Mouse (Mus musculus) urinary bladder, postnatal 36 days (tissue): ENCODE data around the gene Lrtm2.

Experiments used
- DNase-seq, 2 experiments: peaks; one replicate each; pipeline ENCODE4 v3.0.0; 2022; ENCODE audit warnings: low spot score in 2 of 2, mixed read lengths in 1 of 2

Lrtm2 gene

DNA sequence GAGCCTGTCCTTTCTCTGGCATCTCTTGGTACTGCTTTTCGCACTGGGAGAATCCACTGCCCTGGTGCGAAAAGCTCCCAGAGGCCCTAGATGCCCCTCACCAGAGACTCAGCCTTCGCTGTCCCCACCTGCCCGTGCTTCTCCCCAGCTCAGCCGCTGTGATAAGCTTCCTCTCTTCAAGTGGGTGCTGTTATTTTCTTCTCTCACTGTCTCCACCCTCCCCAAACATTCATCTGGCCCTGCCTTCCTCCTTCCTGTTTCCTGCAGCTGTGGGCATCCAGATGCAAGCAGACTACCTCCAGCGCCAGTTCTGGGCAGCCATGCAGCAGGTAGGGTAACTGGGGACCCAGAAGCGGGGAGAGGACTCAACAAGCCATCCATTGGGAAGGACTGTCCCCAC, 5.6 kb upstream of the Lrtm2 start:
- no peak for DNase-seq

DNA sequence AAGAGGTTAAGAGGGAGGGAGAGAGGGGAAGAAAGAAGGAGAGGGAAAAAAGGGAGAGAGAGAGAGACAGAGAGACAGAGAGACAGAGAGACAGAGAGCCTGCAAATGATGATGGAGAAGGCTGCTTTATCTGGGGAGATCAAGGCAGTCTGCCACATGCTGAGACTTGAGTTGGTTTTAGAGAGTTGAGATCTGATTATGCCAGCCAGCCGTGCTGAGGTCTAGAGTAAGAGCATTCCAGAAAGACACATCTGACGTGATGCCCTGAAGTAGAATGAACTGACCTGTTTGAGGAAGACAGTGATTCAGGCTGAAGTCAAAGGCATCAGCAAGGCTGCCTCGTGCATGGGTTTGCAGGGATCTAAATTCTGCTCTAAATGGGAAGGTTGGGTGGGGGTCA, 3.3 kb upstream of the Lrtm2 start:
- peak in 1 of 2 experiments; percentile 31 for DNase-seq

DNA sequence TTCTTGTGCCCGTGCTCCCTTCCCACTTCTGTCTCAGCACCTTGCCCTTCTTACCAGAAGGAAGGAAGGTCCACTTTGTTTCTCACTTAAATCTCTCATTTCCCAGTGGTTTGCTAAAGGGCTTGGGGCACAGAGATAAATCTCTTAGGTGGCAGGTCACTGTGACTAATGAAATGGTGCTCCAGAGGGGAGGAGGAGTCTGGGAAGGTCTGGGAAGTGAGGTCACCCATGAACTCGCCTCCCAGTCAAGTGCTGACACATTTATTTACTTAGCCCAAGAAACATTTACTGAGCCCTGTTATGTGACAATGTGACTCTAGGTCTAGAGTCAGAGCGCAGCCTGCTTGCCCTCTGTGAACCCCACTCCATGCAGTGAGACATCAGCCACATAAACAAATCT, 2.6 kb upstream of the Lrtm2 start:
- DNase-seq: peak in 1 of 2 experiments; percentile 35

DNA sequence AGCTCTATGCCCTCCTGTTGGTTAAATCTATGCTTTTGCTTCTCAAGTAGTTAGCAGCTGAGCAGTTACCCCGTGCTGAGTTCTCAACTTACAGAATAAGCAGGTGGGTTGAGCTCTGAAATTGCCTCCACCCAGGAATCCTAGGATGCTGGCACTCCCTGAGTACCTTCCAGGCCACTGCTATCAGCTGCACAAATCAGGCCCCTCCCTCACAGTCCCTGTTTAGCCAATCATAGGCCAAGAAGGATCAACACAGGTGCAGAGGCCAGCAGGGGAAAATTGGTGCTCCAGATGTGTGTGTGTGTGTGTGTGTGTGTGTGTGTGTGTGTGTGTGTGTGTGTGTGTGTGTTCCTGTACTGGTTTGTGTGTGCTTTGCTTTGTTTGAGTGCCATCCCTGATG, 1.5 kb upstream of the Lrtm2 start:
- no peak for DNase-seq

DNA sequence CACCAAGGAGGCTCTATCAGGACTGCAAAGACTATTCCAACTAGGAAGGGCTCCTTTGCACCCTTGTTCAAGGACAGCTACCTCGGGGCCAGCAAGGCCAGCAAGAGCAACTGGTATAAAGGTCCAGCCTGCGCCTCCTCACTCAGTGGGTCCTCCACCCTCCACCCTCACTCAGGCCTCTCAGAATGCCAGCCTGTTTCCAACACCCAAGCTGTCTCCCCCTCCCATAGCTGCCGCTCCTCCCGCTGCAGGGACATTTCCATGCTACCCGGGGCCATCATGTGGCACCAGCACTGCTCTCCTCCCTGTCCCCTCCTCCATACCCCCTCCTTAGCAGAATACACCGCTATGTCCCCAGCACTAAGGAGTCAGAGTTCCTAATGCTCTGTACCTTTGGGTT, 630 bp downstream of the Lrtm2 start:
- no peak for DNase-seq

DNA sequence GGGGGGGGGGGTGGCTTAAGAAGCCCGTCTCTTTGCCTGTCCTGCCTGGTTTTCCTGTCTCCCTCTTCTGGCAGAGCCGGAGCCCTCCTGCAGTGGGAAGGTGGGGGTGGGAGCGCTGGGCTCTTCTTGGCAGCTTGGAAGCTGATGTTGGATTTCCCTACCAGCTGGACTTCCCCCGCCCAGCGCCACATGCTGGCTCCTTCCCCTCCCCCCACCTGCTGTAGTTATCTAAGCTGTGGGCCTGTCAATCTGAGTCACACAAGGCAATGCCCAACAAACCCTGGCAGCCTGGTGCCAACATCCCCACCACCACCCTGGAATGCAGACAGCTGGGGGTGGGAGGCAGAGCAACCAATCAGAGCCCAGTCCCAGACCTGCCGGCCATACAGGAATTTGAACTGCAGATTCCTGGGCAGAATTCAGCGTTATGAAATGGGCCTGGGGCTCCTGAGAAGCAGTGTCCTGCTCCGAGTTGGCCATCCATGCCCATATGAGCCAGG, 1.3 kb downstream of the Lrtm2 start:
- DNase-seq: no peak

DNA sequence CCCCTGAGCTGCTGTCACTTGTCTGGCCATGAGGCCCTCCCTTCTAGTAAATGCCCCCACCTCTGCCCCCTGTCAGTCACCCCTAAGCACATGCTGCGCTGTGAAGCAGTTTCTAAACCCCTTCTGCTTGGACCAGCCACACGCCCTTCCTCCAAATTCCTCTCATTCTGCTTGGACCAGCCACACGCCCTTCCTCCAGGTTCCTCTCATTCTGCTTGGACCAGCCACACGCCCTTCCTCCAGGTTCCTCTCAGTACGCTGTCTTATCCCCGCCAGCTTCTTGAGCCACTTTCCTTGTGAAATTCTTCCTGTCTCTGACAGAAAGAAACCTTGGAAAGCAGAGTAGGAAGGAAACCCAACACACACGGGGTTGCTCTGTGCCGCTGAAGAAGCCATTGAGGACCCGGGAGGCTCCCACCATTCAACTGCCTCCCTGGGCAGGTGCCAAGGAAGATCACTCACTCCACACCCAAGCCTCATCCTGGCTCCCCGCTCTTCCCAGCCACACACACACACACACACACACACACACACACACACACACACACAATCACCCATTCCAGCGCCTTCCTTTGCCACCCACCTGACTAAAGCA, 1.9 kb downstream of the Lrtm2 start:
- no peak for DNase-seq

DNA sequence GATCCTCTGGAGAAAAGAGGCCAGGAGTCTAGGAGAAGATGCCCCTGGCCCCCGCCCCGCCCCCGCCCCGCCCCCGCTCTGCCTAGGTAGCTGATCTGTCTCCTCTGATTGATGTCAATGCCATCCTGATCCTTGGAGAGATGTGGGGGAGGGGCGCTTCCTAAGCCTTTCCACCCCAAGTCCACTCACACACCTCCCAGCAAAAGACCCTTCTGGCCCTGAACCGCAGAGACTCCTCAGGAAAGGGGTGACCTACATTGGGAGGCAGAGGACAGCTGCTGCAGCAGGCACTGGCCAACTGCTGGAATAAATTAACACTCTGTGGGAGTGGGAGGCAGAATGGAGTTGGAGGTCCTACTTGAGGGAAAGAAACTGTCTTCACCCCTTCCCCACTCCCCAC, 4.0 kb downstream of the Lrtm2 start:
- no peak for DNase-seq

DNA sequence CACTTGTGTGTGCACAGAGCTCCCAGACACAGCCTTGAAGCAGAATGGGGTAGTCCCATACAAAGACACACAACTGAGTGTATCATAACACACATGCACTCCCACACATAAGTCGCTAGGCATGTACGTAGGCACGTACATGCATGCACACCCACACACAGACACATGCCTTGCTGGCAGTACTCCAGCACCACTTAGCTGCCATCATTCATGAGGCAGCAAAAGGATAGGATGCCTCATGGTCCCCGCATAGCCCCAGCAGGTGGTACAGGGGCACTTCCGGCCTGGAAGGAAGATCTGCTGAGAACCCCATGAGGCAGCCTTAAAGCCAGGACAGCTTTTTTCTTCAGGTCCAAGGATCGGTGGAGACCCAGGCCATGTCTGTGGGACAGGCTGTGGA, 4.6 kb downstream of the Lrtm2 start:
- DNase-seq: no peak

DNA sequence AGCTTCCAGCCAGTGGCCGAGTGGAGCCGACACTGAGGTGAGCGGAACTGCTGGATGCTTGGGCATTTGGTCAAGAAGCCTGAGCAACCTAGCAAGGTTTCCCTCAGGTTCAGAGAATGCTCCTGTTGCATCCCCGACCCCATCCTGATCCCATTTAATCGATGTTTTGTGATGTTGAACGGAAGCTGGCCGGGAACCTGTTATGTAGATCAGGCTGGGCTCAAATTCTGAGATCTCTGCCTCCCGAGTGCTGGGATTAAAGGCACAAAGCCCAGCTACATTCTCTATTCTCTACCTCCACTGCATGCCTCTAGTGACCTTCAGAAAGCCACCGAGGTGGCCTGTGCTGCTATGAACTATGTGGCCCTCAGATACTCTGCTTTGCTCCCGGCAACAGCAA, 5.8 kb downstream of the Lrtm2 start:
- DNase-seq: no peak

DNA sequence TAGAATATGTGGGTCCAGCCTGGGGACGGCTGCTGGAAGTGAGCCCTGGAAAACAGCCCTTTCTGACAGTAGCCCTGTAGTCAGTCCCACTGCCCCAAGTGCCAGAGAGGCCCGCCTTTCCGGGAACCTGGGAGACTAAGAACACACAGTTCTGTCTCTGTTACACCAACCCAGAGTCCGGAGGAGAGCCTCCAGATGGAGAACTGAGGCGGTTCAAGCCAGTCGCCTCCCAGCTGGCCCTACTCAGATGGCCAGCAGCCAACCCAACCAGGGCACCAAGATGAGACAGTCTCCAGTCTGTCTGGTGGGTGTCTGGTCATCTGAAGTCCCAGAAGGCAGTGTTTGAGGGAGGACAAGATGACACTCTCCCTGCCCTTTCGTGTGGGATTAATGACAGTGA, 8.8 kb downstream of the Lrtm2 start:
- no peak for DNase-seq

DNA sequence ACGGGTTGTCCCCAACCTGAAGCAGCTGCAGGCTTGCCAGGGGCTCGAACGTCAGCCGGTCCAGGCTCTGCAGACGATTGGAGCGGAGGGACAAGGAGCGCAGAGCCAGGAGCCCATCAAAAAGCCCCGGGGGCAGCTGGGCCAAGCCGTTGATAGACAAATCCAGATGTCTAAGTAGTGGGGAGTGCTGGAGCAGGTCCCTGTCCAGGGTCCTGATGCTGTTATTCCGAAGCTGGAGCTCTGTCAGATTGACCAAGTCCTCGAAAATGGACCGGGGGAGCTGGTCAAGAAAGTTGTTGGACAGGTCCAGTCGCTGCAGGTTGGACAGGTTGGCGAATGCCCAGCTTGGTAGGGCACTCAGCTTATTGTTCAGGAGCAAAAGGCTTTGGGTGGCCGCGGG, 10.1 kb downstream of the Lrtm2 start:
- peak in 1 of 2 experiments; percentile 15 for DNase-seq

DNA sequence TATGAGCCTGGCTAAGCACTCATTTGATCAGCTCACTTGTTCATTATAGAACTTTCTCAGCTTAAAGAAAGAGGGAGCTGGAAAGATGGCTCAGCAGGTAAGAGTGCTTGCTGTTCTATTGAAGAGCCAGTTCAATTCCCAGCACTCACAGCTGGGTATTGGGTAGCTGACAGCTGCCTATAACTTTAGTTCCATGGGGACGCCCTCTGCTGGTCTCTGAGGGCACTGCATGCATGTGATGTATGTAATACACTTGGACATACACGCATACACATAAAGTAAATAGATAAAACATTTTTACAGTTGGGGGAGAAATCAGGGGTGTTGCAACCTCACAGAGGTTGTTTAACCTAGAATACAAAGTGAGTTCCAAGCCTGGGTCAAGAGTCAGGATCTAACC, 11.2 kb downstream of the Lrtm2 start:
- no peak for DNase-seq

DNA sequence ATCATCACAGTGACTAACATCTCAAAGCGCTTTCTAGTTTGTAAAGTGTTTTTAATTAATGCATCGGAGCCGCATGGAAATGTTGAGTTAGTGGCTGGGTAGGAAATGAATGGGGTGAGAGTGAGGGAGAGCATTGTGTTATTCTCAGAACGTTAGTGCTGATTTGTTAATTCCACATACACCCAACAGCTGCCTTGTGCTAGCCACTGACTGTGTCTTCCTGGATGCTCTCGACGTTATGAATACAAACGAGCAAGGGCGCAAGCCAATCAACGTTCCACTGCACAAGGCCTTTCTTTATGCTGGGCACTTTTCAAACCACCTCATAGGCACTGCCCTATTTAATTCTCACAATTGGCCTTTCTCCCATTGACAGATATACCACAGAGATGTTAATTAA, 11.8 kb downstream of the Lrtm2 start:
- no peak for DNase-seq

DNA sequence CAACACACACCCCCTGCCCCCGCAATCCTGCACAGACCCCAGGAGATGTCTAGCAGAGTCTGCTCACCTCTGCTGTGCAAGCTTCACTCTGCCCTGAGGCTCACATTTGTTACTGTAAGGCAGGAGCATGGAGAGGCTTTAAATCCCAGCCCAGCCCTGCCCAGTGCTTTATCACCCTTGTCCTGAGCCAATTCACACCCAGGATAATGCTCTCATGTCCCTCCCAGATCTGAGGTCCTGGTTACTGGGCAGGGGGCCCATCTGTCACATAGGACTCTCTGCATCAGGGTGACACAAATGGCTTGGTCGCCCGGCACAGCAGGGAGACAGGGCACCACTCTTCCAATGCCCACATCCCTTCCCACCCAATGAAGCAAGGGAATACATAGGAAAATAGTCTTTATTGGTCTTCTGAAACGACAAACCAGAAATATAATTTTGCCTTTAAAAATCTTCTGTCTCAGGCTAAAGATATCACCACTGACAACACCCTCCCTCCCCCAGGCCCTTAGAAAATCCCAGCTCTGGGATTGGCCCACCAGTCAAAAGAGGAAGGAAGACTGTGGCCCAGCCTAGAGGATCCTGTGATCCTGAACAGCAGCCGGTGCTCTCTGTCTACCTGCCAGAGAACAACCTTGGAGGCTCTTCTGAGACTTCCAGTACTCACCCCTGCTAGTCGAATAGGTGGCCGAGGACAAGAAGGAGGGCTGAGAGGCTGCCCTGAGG, 15.7 kb downstream of the Lrtm2 start:
- DNase-seq: no peak

DNA sequence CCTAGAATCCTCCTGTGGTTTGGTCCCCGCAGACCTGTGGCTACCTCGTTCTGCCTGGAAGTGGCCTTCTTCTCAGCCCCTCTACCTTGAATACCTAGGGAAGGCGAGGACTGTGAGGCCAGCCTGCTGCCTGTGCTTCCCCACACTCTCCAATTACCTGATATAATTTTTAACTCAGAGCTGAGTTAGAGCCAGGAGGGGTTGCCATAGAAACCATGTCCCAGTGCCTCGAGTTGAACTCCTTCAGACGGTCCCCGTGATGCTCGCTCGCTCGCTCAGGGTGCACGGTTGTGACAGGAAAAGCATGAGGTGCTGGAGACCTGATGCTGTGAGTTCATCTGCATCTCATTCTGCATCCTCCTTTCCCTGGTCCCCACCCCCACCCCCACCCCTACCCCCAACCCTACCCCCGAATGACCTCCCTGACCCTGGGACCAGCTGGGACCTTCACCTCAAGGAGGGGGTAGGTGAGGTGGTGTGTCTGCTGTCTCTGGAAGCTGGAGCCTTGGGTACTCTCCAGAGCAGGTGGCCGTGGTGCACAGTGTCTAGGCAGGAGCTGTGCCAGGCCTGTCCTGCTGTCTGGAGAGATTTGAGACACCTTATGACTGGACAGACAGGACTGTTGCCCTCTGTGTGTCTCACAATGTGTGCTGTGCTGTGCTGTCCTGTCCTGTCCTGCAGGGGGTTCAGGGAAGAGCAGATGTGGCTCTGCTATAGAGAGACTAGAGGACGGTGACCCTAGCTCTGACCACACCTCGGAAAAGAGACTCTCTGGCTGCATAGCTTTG, 16.8 kb downstream of the Lrtm2 start:
- DNase-seq: no peak

DNA sequence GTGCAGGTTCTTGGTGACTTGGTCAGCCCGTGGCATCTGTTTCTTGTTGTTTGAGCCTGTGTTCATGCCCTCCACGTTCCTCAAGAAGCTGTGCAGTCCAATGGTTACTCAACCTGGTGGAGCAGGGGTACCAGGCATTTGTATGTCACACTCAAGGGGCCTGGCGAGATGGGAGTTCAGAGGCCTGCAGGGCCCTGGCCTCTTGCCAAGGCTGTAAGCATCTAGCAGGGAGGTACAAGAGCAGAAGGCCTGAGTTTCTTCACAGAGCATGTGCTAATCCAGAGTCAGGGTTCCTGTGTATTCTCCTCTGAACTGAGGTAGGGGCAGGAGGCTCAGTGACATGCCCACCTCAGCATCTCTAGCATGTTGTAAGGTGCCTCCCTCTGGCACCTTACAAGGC, 17.5 kb downstream of the Lrtm2 start:
- DNase-seq: no peak

DNA sequence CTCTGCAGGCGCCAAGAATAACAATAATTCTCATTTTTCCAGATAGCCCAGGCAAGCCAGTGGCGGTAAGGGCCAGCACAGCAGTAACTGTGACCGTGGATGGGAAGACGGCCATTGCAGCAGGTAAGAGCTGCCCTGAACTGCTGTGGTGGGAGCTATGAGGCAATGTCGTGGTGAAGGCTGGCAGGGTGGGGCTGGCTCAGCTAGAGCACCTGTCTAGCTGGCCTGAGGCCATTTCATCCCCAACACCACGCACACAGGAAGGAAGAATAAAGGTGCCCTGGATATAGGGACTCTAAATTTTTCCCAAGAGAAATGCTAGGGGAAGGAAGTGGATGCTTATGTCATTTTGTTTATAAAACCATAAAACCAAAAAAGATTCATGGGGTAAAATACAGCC, 18.2 kb downstream of the Lrtm2 start:
- DNase-seq: no peak

DNA sequence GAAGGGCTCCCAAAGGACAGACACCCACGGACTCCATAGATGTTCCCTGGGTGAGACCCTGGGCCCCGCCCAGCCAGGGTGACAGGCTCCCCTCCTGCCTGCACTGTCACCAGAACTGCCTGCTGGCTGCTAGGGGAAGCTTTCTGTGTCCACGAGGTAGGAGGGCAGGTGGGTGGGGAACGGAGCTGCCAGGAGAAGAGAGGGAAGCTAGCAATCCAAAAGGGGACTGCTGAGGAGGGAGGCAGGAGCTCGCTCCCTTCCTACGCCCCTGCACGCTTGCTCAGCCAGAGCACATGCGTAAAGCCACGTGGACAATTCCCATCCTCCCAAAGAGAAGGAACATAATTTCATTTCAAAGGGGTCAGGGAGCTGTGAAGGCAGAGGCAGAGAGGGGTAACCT, 20.4 kb downstream of the Lrtm2 start:
- no peak for DNase-seq

DNA sequence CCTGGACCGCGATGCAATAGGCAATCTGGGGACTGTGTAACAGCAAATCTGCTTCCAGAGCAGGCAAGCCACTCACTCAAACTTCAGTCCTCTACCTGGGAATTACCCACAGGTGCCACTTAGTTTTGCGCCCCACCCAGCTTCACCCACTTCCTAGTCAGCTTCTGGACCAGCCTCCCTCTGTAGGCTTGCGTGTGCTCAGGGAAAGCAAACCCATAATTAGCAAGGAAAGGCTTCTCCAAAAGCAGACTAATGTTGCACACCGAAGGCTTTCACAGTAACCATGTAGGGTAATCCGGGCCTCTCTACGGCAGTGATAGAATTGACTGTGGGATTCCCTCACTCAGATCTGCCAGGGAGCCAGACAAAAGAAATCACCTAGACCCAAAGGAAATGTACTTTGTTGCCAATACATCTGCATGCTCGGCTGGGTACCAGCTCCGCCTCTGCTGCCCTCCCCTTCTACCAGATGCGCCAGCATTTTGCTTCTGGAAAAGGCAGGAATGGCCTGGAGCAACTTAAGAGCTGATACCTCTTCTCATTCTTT, 22.6 kb downstream of the Lrtm2 start:
- no peak for DNase-seq

DNA sequence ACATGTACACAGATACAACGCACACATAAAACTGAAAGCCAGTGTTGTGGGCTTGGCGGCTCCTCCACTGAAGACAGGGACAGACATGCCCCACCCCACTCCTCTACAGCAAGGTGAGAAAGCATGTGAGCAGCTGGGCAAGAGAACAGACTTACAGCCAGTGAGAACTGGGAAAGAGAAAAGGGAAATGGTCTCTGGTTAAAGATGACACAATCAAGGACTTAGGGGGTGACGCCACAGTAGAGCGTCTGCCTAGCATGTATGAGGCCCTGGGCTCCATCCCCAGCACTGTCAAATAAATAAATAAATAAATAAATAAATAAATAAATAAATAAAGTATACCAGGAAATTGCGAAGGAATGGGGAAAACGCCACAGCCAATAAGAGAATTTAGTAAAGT, 27.2 kb downstream of the Lrtm2 start:
- no peak for DNase-seq

DNA sequence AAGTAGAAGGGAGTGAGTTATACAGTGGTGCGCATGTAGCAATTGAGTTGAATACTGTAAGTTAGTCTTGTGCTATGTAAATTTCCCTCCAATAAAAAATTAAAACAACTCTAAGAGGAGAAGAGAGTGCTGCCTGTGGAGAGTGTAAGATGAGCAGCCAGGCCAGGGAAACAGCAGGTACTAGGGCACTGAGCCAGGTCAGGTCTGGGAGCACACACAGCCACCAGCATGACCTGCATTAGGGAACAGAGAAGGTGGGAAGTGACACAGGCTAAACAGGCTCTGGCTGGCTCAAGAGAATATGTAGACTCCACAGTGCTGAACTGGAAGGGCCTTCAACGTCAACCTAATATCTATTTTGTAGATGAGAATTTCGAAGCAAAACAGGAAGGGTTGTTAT, 29.3 kb downstream of the Lrtm2 start:
- DNase-seq: no peak

DNA sequence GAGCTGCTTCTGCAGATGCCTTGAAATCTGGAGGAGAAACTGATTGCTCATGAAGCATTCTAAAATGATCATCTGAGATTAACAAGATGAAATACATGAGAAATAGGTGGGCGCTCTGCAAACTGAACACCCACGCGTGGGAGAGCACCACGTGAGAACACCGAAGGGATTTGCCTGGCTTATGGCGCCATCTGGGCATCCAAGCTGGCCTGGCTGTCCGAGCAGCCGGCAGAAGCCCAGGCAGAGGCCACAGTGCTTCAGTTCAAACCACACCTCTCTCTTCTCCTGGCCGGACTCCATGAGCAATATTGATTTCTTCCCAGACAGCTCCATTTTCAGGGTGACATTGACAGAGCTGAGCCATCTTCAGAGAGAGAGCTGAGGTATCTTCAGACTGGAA, 49.8 kb downstream of the Lrtm2 start:
- DNase-seq: no peak
